Comparison of ENCODE assay signal across 8 mouse cellular contexts in the genomic region with DNA sequence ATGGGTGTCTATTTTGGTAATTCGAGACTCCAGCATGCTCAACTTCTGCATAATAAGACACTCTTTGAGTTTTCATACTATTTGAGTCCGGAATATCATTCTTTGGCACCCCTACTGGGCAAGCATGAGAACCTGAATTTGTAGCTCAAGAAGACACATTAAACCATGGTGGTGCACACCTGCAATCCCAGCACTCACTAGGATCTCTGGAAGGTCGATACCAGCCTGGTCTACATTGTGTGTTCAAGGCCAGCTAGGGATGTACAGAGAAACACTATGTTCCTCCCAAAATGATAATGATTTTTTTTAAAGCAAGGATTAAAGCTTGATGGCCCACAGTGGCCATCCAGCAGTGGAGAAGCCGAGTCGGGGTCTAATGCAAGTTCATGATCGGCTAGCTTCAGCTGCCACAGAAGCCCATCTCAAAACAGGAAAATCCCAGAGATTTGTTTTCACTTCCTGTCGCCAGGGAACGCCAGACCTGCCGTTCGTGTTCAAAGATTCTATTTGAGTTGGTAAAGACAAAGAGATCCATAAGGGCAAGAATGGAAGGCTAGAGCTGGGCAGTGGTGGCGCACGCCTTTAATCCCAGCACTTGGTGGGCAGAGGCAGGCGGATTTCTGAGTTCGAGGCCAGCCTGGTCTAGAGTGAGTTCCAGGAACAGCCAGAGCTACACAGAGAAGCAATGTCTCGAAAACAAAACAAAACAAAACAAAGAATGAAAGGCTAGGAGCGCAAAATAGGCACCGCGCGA. TPM values are rescaled to one million over a fixed set of nuclear protein-coding genes. Genes with fewer than 3 reads are reported as not detected.
DNase-seq lines count a peak whose midpoint lies in the region; ATAC-seq and TF ChIP-seq lines count a peak whose summit lies in the region.

No protein-coding gene starts in this region.

- TF ChIP-seq POLR2A in cerebellum, adult 2 months (IDR thresholded peaks at IDR 0.05; ENCODE audit: borderline replicate concordance, insufficient read depth, low read length) = no peak

- H3K4me3 ChIP-seq in cerebellum, adult 2 months (replicated peaks; ENCODE audit: insufficient read depth, low read depth, low read length) = peak overlapping the region; percentile 76
- no peak overlapping the region for H3K4me3 ChIP-seq in neural tube, embryonic 11.5 days (ENCODE audit: low read depth, low read length)
- peak overlapping the region; percentile 74 for H3K4me3 ChIP-seq in liver, embryonic 11.5 days (ENCODE audit: low read depth, low read length)

- H3K27ac ChIP-seq in cerebellum, adult 2 months (ENCODE audit: insufficient read depth, low read length) = peak overlapping the region; percentile 59
- H3K27ac ChIP-seq in neural tube, embryonic 11.5 days (ENCODE audit: low read depth, low read length) = peak overlapping the region; percentile 71
- H3K27ac ChIP-seq in liver, embryonic 11.5 days (ENCODE audit: low read depth, low read length) = peak overlapping the region; percentile 94

- intact Hi-C loops in left cerebral cortex, postnatal 10 days (cut with DNase I) = loop anchor here (1.0 kb wide), 1 partner anchor 28 kb away; no protein-coding TSS in a partner anchor

- peak overlapping the region; percentile 51 for H3K9ac ChIP-seq in neural tube, embryonic 11.5 days (ENCODE audit: low read length)
- H3K9ac ChIP-seq in liver, embryonic 11.5 days (ENCODE audit: low read depth, low read length) = peak overlapping the region; percentile 74

- TF ChIP-seq CTCF in cerebellum, adult 2 months (IDR thresholded peaks at IDR 0.05; ENCODE audit: borderline replicate concordance, insufficient read depth, low read depth, low read length) = no peak

- H3K27me3 ChIP-seq in cerebellum, adult 2 months (ENCODE audit: control insufficient read depth, insufficient read depth, low read length) = no peaks in the 10 kb centered on the region
- H3K27me3 ChIP-seq in neural tube, embryonic 11.5 days (ENCODE audit: control insufficient read depth, insufficient read depth, low read length) = no peaks in the 10 kb centered on the region
- H3K27me3 ChIP-seq in liver, embryonic 11.5 days (replicated peaks; ENCODE audit: control insufficient read depth, insufficient read depth, low read length) = no peaks in the 10 kb centered on the region

- H3K9me3 ChIP-seq in neural tube, embryonic 11.5 days (ENCODE audit: control insufficient read depth, low read length) = no peaks in the 10 kb centered on the region
- H3K9me3 ChIP-seq in liver, embryonic 11.5 days (ENCODE audit: control insufficient read depth, low read length) = no peaks in the 10 kb centered on the region

- peaks cover 10% of the 10 kb centered on the region for H3K4me1 ChIP-seq in cerebellum, adult 2 months (ENCODE audit: control insufficient read depth, insufficient read depth, low read length)
- H3K4me1 ChIP-seq in neural tube, embryonic 11.5 days (ENCODE audit: control insufficient read depth, insufficient read depth, low read length) = peaks cover 7% of the 10 kb centered on the region
- peaks cover 31% of the 10 kb centered on the region for H3K4me1 ChIP-seq in liver, embryonic 11.5 days (replicated peaks; ENCODE audit: control insufficient read depth, insufficient read depth, low read length)

- H3K36me3 ChIP-seq in neural tube, embryonic 11.5 days (ENCODE audit: control insufficient read depth, insufficient read depth, low read length) = no peaks in the 10 kb centered on the region
- peaks cover 3% of the 10 kb centered on the region; the same call in 1 of the 2 replicates for H3K36me3 ChIP-seq in liver, embryonic 11.5 days (ENCODE audit: control insufficient read depth, insufficient read depth, low read length)

- no peak for DNase-seq in cerebellum, adult 2 months
- DNase-seq in cerebellum, adult 11 months = no peak
- no peak for DNase-seq in neural tube, embryonic 11.5 days (ENCODE audit: low spot score)
- no peak for DNase-seq in neural tube, embryonic 10.5 days (ENCODE audit: extremely low spot score, low spot score)
- no peak for DNase-seq in liver, embryonic 11.5 days (ENCODE audit: low spot score)
- peak; percentile 8 for DNase-seq in testis, postnatal 14 days (ENCODE audit: low spot score)
- DNase-seq in left cerebral cortex, postnatal 10 days (ENCODE audit: extremely low spot score in 1 of 2, low spot score in 2 of 2) = no peak
- no peak for DNase-seq in cerebellum, postnatal 4 days (ENCODE audit: low spot score in 2 of 2)

- 33% methylated on average over 19 of the region's 19 CpGs for WGBS in cerebellum, adult 2 months
- WGBS in neural tube, embryonic 11.5 days = 44% methylated on average over 19 of the region's 19 CpGs
- WGBS in liver, embryonic 11.5 days = 34% methylated on average over 19 of the region's 19 CpGs

- ATAC-seq in neural tube, embryonic 11.5 days (ENCODE audit: insufficient read depth, low FRiP score, low TSS enrichment) = no peak; the same call in 1 of the 2 replicates
- peak; percentile 2; the same call in 1 of the 2 replicates for ATAC-seq in liver, embryonic 11.5 days (replicated peaks; ENCODE audit: low FRiP score)

- peak overlapping the region; percentile 37 for H3K4me2 ChIP-seq in neural tube, embryonic 11.5 days (ENCODE audit: low read depth)
- H3K4me2 ChIP-seq in liver, embryonic 11.5 days = peak overlapping the region; percentile 89

RNA-seq across cellular contexts. Expression of a gene that starts 0.5 kb away (rescaled TPM):
- polyA plus RNA-seq in cerebellum, adult 2 months (2012; rRNA removed) = 113 and 117 TPM in 2 replicates
- polyA plus RNA-seq in neural tube, embryonic 11.5 days (2014; fragmentation: Nextera tagmentation; extraction: Ambion mirVana) = 298 and 301 TPM in 2 replicates
- 342 and 357 TPM in 2 replicates for polyA plus RNA-seq in liver, embryonic 11.5 days (2014; fragmentation: Nextera tagmentation; extraction: Ambion mirVana)
- total RNA-seq in left cerebral cortex, postnatal 10 days (2021) = 10 to 100 TPM; 68.2 to 80.4 TPM

RNA-seq across cellular contexts. Expression of a gene that starts 12.3 kb away (rescaled TPM):
- polyA plus RNA-seq in cerebellum, adult 2 months (2012; rRNA removed) = 28.3 and 32.5 TPM in 2 replicates
- polyA plus RNA-seq in neural tube, embryonic 11.5 days (2014; fragmentation: Nextera tagmentation; extraction: Ambion mirVana) = 246 and 268 TPM in 2 replicates
- 33.7 and 34.6 TPM in 2 replicates for polyA plus RNA-seq in liver, embryonic 11.5 days (2014; fragmentation: Nextera tagmentation; extraction: Ambion mirVana)
- total RNA-seq in left cerebral cortex, postnatal 10 days (2021) = 10 to 100 TPM; 11.5 to 15.9 TPM

RNA-seq across cellular contexts. Expression of a gene that starts 26.2 kb away (rescaled TPM):
- polyA plus RNA-seq in cerebellum, adult 2 months (2012; rRNA removed) = 252 and 274 TPM in 2 replicates
- 167 and 171 TPM in 2 replicates for polyA plus RNA-seq in neural tube, embryonic 11.5 days (2014; fragmentation: Nextera tagmentation; extraction: Ambion mirVana)
- polyA plus RNA-seq in liver, embryonic 11.5 days (2014; fragmentation: Nextera tagmentation; extraction: Ambion mirVana) = 43.0 and 47.2 TPM in 2 replicates
- 100 to 1,000 TPM; 147 to 149 TPM for total RNA-seq in left cerebral cortex, postnatal 10 days (2021)

RNA-seq across cellular contexts. Expression of a gene that starts 30.8 kb away (rescaled TPM):
- polyA plus RNA-seq in cerebellum, adult 2 months (2012; rRNA removed) = 0.08 and 0.11 TPM in 2 replicates
- not detected in 2 replicates for polyA plus RNA-seq in neural tube, embryonic 11.5 days (2014; fragmentation: Nextera tagmentation; extraction: Ambion mirVana)
- polyA plus RNA-seq in liver, embryonic 11.5 days (2014; fragmentation: Nextera tagmentation; extraction: Ambion mirVana) = not detected in 2 replicates
- under 1 TPM in 1 of 2 experiments, not detected in 1; 0.19 TPM for total RNA-seq in left cerebral cortex, postnatal 10 days (2021)

RNA-seq across cellular contexts. Expression of a gene that starts 40.2 kb away (rescaled TPM):
- polyA plus RNA-seq in cerebellum, adult 2 months (2012; rRNA removed) = 0.28 and 0.51 TPM in 2 replicates
- 0.28 TPM in 1 of 2 replicates, not detected in the other for polyA plus RNA-seq in neural tube, embryonic 11.5 days (2014; fragmentation: Nextera tagmentation; extraction: Ambion mirVana)
- polyA plus RNA-seq in liver, embryonic 11.5 days (2014; fragmentation: Nextera tagmentation; extraction: Ambion mirVana) = 4.2 and 4.9 TPM in 2 replicates
- total RNA-seq in left cerebral cortex, postnatal 10 days (2021) = not detected
